Mouse (Mus musculus): ENCODE data around the gene Krt28. TPM values are rescaled to one million over a fixed set of nuclear protein-coding genes. Genes with fewer than 3 reads are reported as not detected.

Krt28 gene
- total and polyA plus RNA-seq, 2 experiments from 2014 or later: 0.33 to 0.93 TPM

DNA sequence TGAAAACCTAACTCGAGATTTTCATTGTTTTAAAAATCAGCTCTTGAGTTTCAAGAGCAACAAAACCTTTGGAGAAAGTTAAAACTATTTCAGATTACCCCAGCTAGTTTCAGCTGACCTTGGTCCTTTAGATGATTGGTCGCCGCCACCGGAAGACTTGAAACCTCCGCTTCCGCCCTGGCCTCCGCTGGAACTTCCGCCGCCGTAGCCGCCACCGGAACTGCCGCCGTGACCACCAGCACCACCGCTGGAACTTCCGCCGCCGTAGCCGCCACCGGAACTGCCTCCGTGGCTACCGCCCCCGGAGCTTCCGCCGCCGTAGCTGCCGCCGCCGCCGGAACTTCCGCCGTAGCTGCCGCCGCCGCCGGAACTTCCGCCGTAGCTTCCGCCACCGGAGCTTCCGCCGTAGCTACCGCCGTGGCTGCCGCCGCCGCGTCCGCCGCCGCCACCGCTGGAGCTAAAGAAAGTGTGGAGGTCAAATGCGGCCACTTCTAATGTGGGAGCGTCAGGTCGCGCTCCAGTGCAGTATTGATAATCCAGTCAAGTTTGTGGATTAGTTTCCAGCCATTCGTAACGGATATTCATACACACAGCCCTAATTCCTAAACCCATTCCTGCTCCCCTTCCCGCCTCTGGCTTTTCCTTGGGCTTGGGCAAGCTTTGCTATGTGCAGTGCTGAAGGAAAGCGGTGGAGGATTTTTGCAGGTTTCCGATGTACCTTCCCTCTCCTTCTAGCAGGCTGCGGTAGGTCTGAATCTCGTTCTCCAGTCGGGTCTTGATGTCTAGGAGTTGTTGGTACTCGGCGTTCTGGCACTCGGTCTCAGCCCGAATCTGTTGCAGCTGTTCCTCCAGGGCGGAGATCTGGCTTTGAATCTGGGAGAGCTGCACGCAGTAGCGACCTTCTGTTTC lies 11.4 kb upstream of the Krt28 start:
- peak overlapping the region; percentile 95 for H3K27ac ChIP-seq (ENCODE audit: low read depth, low read length)
- peak overlapping the region; percentile 75 for H3K4me2 ChIP-seq (ENCODE audit: low read depth, low read length, poor library complexity, severe bottlenecking)
- no peaks in the 10 kb centered on the region for H3K4me1 ChIP-seq (ENCODE audit: insufficient read depth, low read length)
- peak overlapping the region; percentile 74 for H3K9ac ChIP-seq (replicated peaks; ENCODE audit: low read length, poor library complexity, severe bottlenecking)
- H3K4me3 ChIP-seq (ENCODE audit: low read depth, low read length): peak overlapping the region; percentile 60
- H3K36me3 ChIP-seq (ENCODE audit: insufficient read depth, low read length): no peaks in the 10 kb centered on the region
- H3K27me3 ChIP-seq (ENCODE audit: insufficient read depth, low read length): no peaks in the 10 kb centered on the region
- no peaks in the 10 kb centered on the region for H3K9me3 ChIP-seq (ENCODE audit: low read length)
- no peak for TF ChIP-seq CTCF (IDR thresholded peaks at IDR 0.05)
- peak; percentile 68; the same call in 1 of the 2 replicates for ATAC-seq (ENCODE audit: low FRiP score)
- DNase-seq (ENCODE audit: low spot score): peak; percentile 87
- WGBS: 1% methylated on average over 70 of the region's 71 CpGs

DNA sequence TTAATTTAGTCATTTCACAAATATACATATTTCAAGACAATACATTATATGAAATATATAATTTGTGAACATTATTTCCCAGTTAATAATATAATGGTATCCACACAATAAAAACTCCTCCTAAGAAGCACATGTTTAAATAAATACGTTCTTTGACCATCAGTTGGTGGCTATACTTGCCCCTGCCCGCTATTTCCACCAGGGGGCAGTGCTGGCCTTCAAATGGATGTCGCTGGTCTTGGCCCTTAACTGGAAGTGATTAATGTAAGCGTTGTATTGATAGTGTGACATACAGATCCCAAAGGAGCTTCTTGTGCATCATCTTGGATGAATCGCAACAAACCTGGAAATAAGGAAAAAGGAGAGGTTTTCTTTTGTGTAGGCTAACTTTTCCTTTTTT lies 4.9 kb upstream of the Krt28 start:
- WGBS: 12% methylated on average over 5 of the region's 5 CpGs
- H3K4me2 ChIP-seq (ENCODE audit: low read depth, low read length, poor library complexity, severe bottlenecking): no peak overlapping the region

DNA sequence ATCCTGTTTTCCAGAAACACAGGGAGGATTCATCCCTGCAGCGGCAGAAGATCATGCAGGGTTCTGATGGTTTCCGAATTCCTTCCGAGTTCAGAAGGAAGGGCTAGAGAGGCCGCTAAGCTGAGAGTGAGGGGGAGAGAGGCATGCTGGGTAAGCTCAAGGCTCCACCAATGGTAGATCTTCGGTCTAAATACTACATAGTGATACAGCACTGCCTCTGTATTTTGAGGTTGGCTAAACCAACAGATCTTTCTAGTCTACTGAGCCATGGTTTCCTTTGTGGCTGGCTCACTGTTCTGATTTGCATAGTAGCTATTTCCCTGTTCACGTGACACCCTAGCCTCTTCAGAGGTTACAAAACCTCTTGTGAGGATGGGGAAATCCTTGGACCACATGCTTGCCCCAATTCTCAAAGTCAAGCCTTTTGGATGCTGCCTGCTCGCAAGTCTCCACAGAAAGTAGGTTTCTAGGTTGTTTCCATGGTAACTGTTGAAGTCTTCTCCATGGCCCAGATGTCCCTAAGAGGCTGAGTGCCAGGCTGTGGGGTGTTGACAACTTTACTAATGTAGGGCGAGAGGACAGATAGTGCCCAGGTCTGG lies 4.8 kb downstream of the Krt28 start:
- Histone ChIP-seq H3K9ac (replicated peaks; ENCODE audit: low read length, poor library complexity, severe bottlenecking) (no peak overlapping the region), H3K27ac (ENCODE audit: low read depth, low read length) (peak overlapping the region; percentile 68), H3K4me1 (ENCODE audit: insufficient read depth, low read length) (no peaks in the 10 kb centered on the region; the same call in 1 of the 2 replicates), H3K27me3 (ENCODE audit: insufficient read depth, low read length) (no peaks in the 10 kb centered on the region), H3K4me3 (ENCODE audit: low read depth, low read length) (no peak overlapping the region), H3K9me3 (ENCODE audit: low read length) (no peaks in the 10 kb centered on the region), H3K4me2 (ENCODE audit: low read depth, low read length, poor library complexity, severe bottlenecking) (no peak overlapping the region), H3K36me3 (ENCODE audit: insufficient read depth, low read length) (no peaks in the 10 kb centered on the region)
- DNase-seq (ENCODE audit: low spot score) (peak; percentile 73), ATAC-seq (ENCODE audit: low FRiP score) (peak; percentile 69; the same call in 1 of the 2 replicates)
- TF ChIP-seq CTCF (IDR thresholded peaks at IDR 0.05): no peak
- 66% methylated on average over 8 of the region's 8 CpGs for WGBS

More for the DNA sequence above, 4.9 kb upstream of the Krt28 start:
- ATAC-seq (ENCODE audit: low FRiP score) (no peak), DNase-seq (ENCODE audit: low spot score) (peak; percentile 69)
- Histone ChIP-seq H3K9ac (replicated peaks; ENCODE audit: low read length, poor library complexity, severe bottlenecking) (no peak overlapping the region), H3K9me3 (ENCODE audit: low read length) (no peaks in the 10 kb centered on the region), H3K27ac (ENCODE audit: low read depth, low read length) (no peak overlapping the region), H3K36me3 (ENCODE audit: insufficient read depth, low read length) (no peaks in the 10 kb centered on the region), H3K4me1 (ENCODE audit: insufficient read depth, low read length) (no peaks in the 10 kb centered on the region), H3K27me3 (ENCODE audit: insufficient read depth, low read length) (no peaks in the 10 kb centered on the region), H3K4me3 (ENCODE audit: low read depth, low read length) (no peak overlapping the region)
- peak; percentile 91 for TF ChIP-seq CTCF (IDR thresholded peaks at IDR 0.05)

DNA sequence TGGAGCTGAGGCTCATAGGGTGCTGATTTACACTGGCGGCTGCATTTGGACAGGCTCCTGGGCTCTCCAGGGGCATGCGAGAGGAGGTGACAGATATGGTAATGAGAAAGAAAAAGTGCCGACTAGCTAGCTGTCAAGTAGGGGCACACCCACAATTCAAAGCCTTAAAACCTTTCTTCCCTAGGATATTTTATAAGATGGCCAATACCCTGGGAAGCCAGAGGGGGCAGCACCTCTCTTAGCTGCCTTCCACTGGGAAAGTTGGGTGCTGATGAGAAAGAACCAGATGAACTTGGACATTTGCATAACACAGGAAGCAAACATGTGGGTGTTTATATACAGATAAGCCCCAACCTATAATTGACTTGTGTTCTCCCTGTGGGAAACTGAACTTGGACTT lies 5.5 kb downstream of the Krt28 start:
- TF ChIP-seq CTCF (IDR thresholded peaks at IDR 0.05): peak; percentile 70
- Histone ChIP-seq H3K4me2 (ENCODE audit: low read depth, low read length, poor library complexity, severe bottlenecking) (no peak overlapping the region), H3K27ac (ENCODE audit: low read depth, low read length) (peak overlapping the region; percentile 68), H3K27me3 (ENCODE audit: insufficient read depth, low read length) (no peaks in the 10 kb centered on the region), H3K4me1 (ENCODE audit: insufficient read depth, low read length) (no peaks in the 10 kb centered on the region; the same call in 1 of the 2 replicates), H3K9me3 (ENCODE audit: low read length) (no peaks in the 10 kb centered on the region), H3K9ac (replicated peaks; ENCODE audit: low read length, poor library complexity, severe bottlenecking) (no peak overlapping the region), H3K4me3 (ENCODE audit: low read depth, low read length) (no peak overlapping the region), H3K36me3 (ENCODE audit: insufficient read depth, low read length) (no peaks in the 10 kb centered on the region)
- WGBS: 13% methylated on average over 3 of the region's 3 CpGs
- DNase-seq (ENCODE audit: low spot score) (peak; percentile 36), ATAC-seq (ENCODE audit: low FRiP score) (no peak)

DNA sequence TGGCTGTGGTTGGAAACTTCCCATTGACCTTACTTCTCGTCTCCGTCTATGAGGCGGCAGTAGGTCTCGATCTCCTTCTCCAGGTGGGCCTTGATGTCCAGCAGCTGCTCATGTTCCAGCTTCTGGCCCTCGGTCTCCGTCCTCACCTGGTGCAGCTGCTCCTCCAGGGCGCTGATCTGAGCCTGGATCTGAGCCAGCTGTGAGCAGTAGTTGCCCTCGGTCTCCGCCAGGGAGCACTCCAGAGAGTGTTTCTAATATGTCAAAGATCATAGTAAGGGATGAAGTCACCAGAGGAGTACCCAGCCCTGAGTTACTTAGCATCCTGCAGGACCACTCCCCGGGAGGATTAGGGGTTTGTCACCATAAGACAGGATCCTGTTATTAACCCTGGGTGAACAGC lies 7.9 kb downstream of the Krt28 start:
- TF ChIP-seq CTCF (IDR thresholded peaks at IDR 0.05): no peak
- ATAC-seq (ENCODE audit: low FRiP score): no peak
- Histone ChIP-seq H3K36me3 (ENCODE audit: insufficient read depth, low read length) (no peaks in the 10 kb centered on the region), H3K9ac (replicated peaks; ENCODE audit: low read length, poor library complexity, severe bottlenecking) (no peak overlapping the region), H3K27me3 (ENCODE audit: insufficient read depth, low read length) (no peaks in the 10 kb centered on the region), H3K4me2 (ENCODE audit: low read depth, low read length, poor library complexity, severe bottlenecking) (no peak overlapping the region), H3K9me3 (ENCODE audit: low read length) (no peaks in the 10 kb centered on the region), H3K27ac (ENCODE audit: low read depth, low read length) (no peak overlapping the region), H3K4me3 (ENCODE audit: low read depth, low read length) (no peak overlapping the region), H3K4me1 (ENCODE audit: insufficient read depth, low read length) (no peaks in the 10 kb centered on the region; the same call in 1 of the 2 replicates)
- 44% methylated on average over 10 of the region's 10 CpGs for WGBS
- DNase-seq (ENCODE audit: low spot score): no peak

DNA sequence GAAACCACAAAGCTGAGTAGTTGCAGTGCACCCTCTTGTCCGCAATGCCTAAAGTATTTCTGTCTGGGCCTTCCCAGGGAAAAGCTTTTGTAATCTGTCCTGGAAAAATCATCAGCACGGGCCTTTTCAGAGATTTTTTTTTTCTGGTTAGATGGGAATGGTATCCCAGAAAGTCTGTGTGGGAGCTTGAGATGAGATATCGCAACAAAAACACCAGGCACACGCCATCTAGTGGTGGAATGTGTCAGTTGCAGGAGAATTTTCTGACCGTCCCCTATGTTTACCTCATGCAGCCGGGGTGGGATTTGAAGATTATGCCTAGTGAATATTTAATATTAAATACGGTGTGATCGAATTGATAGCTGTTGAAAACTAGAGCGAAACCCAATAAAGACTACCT lies 10.3 kb downstream of the Krt28 start:
- H3K36me3 ChIP-seq (ENCODE audit: insufficient read depth, low read length): no peaks in the 10 kb centered on the region
- peak; percentile 79 for TF ChIP-seq CTCF (IDR thresholded peaks at IDR 0.05)
- no peaks in the 10 kb centered on the region for H3K27me3 ChIP-seq (ENCODE audit: insufficient read depth, low read length)
- H3K4me3 ChIP-seq (ENCODE audit: low read depth, low read length): no peak overlapping the region
- no peak overlapping the region for H3K9ac ChIP-seq (replicated peaks; ENCODE audit: low read length, poor library complexity, severe bottlenecking)
- no peak overlapping the region for H3K27ac ChIP-seq (ENCODE audit: low read depth, low read length)
- DNase-seq (ENCODE audit: low spot score) (peak; percentile 74), ATAC-seq (ENCODE audit: low FRiP score) (no peak)
- H3K4me2 ChIP-seq (ENCODE audit: low read depth, low read length, poor library complexity, severe bottlenecking): no peak overlapping the region
- WGBS: 25% methylated on average over 9 of the region's 9 CpGs
- H3K9me3 ChIP-seq (ENCODE audit: low read length): no peaks in the 10 kb centered on the region
- no peaks in the 10 kb centered on the region; the same call in 1 of the 2 replicates for H3K4me1 ChIP-seq (ENCODE audit: insufficient read depth, low read length)

All from midbrain, postnatal 0 days (tissue).